Mouse (Mus musculus): Measurements from ENCODE around the gene Pla2g2c.

DNA sequence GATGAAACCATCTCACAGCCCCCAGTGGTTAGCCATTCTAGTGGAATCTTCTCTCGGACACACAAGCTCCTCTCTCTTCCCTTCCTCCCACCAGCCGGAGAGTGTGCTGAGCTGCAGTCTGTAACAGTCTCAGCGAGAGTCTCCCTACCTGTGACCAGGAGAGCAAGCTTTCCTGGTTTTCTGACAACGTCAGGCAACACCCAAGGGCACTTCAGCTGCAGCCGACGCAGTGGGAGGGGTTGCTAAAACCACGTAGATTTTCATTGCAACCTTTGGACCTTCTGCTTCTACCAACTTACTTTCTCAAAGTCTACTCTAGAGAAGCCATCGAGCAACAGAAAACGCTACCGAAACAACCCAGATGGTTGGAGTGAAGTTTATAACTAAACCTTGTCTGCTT is 47.4 kb downstream of the Pla2g2c start:
- no peak for TF ChIP-seq CTCF (IDR thresholded peaks at IDR 0.05; ENCODE audit: control insufficient read depth, insufficient read depth, low read length)
- no peak for TF ChIP-seq POLR2A (IDR thresholded peaks at IDR 0.05; ENCODE audit: borderline replicate concordance, control insufficient read depth, low read depth, low read length)
